Mouse (Mus musculus): ENCODE data around the gene Btaf1. TPM values are rescaled to one million over a fixed set of nuclear protein-coding genes. Genes with fewer than 3 reads are reported as not detected.

Btaf1 gene
- total and polyA plus RNA-seq, 3 experiments, result 31.9 to 43.2 (median 38.3) TPM

- DNase-seq (ENCODE audit: extremely low read depth), result no peak
- peaks cover 80% of the 10 kb centered on the region for H3K79me2 ChIP-seq (replicated peaks; ENCODE audit: control insufficient read depth, extremely low read depth, insufficient read depth, poor library complexity, severe bottlenecking)
- no peak overlapping the region for H3K4me2 ChIP-seq (ENCODE audit: insufficient read depth, low read depth, poor library complexity, severe bottlenecking)
- H3K27ac ChIP-seq (ENCODE audit: insufficient read depth, low read depth), result no peak overlapping the region
- dilution Hi-C loops (cut with MboI; ENCODE audit: extremely low pct_ligation_motif_present, extremely low pct_unique_long_range_greater_than_20kb, low sequenced_read_pairs), result no loop called here
- no peak overlapping the region for H3K4me3 ChIP-seq (replicated peaks in 1 of 3; ENCODE audit: low read depth in 2 of 3, low read length in 2 of 3, poor library complexity in 1 of 3)
- H3K4me1 ChIP-seq (ENCODE audit: control insufficient read depth in 1 of 2, insufficient read depth in 2 of 2), result peaks cover 0 to 5% of the 10 kb centered on the region in 2 experiments; a peak in 1 of 4 replicates
- peaks cover 3 to 33% of the 10 kb centered on the region in 2 experiments for H3K36me3 ChIP-seq (replicated peaks in 1 of 2; ENCODE audit: control insufficient read depth in 1 of 2, insufficient read depth in 1 of 2, low read length in 1 of 2)
- TF ChIP-seq PAX5 (IDR thresholded peaks at IDR 0.05; ENCODE audit: low read length), result no peak
- TF ChIP-seq POLR2AphosphoS2 (IDR thresholded peaks at IDR 0.05; ENCODE audit: low read depth, low read length), result no peak
- no peak for TF ChIP-seq HCFC1 (IDR thresholded peaks at IDR 0.05; ENCODE audit: low read depth, low read length)
- TF ChIP-seq E2F4 (IDR thresholded peaks at IDR 0.05; ENCODE audit: insufficient replicate concordance, low read depth, low read length), result no peak
- H3K9me3 ChIP-seq (replicated peaks; ENCODE audit: low read length), result no peaks in the 10 kb centered on the region
- no peaks in the 10 kb centered on the region for H3K27me3 ChIP-seq (replicated peaks)
- no peak overlapping the region for H3K9ac ChIP-seq (ENCODE audit: insufficient read depth, low read depth)
- in situ Hi-C loops (cut with MboI; ENCODE audit: low pct_ligation_motif_present, low pct_unique_long_range_greater_than_20kb, low sequenced_read_pairs), result no loop called here
Measured at GRCm38 (mm10) chr19:36938008-36938407, 12.1 kb downstream of the Btaf1 start.

- Histone ChIP-seq H3K4me1 (ENCODE audit: control insufficient read depth in 1 of 2, insufficient read depth in 2 of 2) (peaks cover 0 to 5% of the 10 kb centered on the region in 2 experiments; a peak in 1 of 4 replicates), H3K27ac (ENCODE audit: insufficient read depth, low read depth) (no peak overlapping the region), H3K4me3 (replicated peaks in 1 of 3; ENCODE audit: low read depth in 2 of 3, low read length in 2 of 3, poor library complexity in 1 of 3) (no peak overlapping the region), H3K27me3 (replicated peaks) (no peaks in the 10 kb centered on the region), H3K9ac (ENCODE audit: insufficient read depth, low read depth) (no peak overlapping the region), H3K79me2 (replicated peaks; ENCODE audit: control insufficient read depth, extremely low read depth, insufficient read depth, poor library complexity, severe bottlenecking) (peaks cover 73% of the 10 kb centered on the region), H3K36me3 (replicated peaks in 1 of 2; ENCODE audit: control insufficient read depth in 1 of 2, insufficient read depth in 1 of 2, low read length in 1 of 2) (peaks cover 6 to 38% of the 10 kb centered on the region in 2 experiments), H3K4me2 (ENCODE audit: insufficient read depth, low read depth, poor library complexity, severe bottlenecking) (no peak overlapping the region), H3K9me3 (replicated peaks; ENCODE audit: low read length) (no peaks in the 10 kb centered on the region)
- TF ChIP-seq MAZ (IDR thresholded peaks at IDR 0.05; ENCODE audit: low read depth, low read length) (no peak), TCF12 (IDR thresholded peaks at IDR 0.05; ENCODE audit: low read depth, low read length) (no peak), RCOR1 (conservative IDR thresholded peaks at IDR 0.05; ENCODE audit: low read depth, low read length) (no peak), MEF2A (IDR thresholded peaks at IDR 0.05; ENCODE audit: borderline replicate concordance, low read depth, low read length) (no peak), KAT2A (IDR thresholded peaks at IDR 0.05; ENCODE audit: insufficient replicate concordance, low read length) (no peak), PAX5 (IDR thresholded peaks at IDR 0.05; ENCODE audit: low read length) (no peak), MYC (IDR thresholded peaks at IDR 0.05; ENCODE audit: low read depth, low read length) (no peak)
- no peak for DNase-seq (ENCODE audit: extremely low read depth)
- in situ Hi-C loops (cut with MboI; ENCODE audit: low pct_ligation_motif_present, low pct_unique_long_range_greater_than_20kb, low sequenced_read_pairs), result no loop called here
- dilution Hi-C loops (cut with MboI; ENCODE audit: extremely low pct_ligation_motif_present, extremely low pct_unique_long_range_greater_than_20kb, low sequenced_read_pairs), result no loop called here
Measured at GRCm38 (mm10) chr19:36940064-36940463, 14.2 kb downstream of the Btaf1 start.

DNA sequence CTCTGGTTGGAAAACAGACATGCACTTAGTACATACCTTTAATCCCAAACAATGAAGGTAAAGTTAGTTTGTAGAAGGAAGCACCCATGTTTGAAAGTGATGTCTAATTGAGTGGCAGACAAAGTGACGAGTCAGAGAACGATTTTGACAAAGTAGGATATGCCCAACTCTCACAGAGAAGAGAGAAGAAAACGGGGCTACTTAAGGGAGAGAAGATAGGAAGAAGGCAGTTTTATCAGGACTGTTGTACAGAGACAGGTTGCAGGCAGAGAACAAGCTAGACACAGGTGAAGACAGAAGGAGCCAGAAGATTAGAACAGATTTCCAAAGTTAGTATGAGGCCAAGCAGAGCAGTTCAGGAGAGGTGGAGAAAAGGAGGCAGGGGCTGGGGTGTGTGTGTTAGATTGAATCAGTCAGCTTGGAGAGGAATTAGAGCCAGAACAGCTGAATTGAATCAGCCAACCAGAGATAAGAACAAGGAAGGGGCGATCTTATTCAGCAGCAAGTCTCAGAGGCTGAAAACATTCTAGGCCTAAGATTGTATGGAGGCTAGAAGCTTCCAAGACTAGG lies 27.8 kb downstream of the Btaf1 start:
- peaks cover 16% of the 10 kb centered on the region for H3K79me2 ChIP-seq (replicated peaks; ENCODE audit: control insufficient read depth, extremely low read depth, insufficient read depth, poor library complexity, severe bottlenecking)
- no peak overlapping the region for H3K4me2 ChIP-seq (ENCODE audit: insufficient read depth, low read depth, poor library complexity, severe bottlenecking)
- H3K4me3 ChIP-seq (replicated peaks in 1 of 3; ENCODE audit: low read depth in 2 of 3, low read length in 2 of 3, poor library complexity in 1 of 3), result no peak overlapping the region
- no peak for TF ChIP-seq JUN (IDR thresholded peaks at IDR 0.05; ENCODE audit: insufficient read depth, low read depth, low read length)
- TF ChIP-seq NELFE (IDR thresholded peaks at IDR 0.05; ENCODE audit: low read depth, low read length), result no peak
- TF ChIP-seq CHD2 (IDR thresholded peaks at IDR 0.05; ENCODE audit: low read length), result no peak
- no peak for TF ChIP-seq TCF12 (IDR thresholded peaks at IDR 0.05; ENCODE audit: low read depth, low read length)
- TF ChIP-seq RCOR1 (conservative IDR thresholded peaks at IDR 0.05; ENCODE audit: low read depth, low read length), result no peak
- TF ChIP-seq MAZ (IDR thresholded peaks at IDR 0.05; ENCODE audit: low read depth, low read length), result no peak
- TF ChIP-seq MEF2A (IDR thresholded peaks at IDR 0.05; ENCODE audit: borderline replicate concordance, low read depth, low read length), result no peak
- TF ChIP-seq USF1 (IDR thresholded peaks at IDR 0.05; ENCODE audit: low read depth, low read length), result no peak
- no peak for TF ChIP-seq USF2 (conservative IDR thresholded peaks at IDR 0.05; ENCODE audit: low read depth, low read length)
- TF ChIP-seq UBTF (IDR thresholded peaks at IDR 0.05; ENCODE audit: low read depth, low read length), result no peak
- no peak for TF ChIP-seq TBP (conservative IDR thresholded peaks at IDR 0.05; ENCODE audit: low read depth, low read length)
- TF ChIP-seq SMC3 (IDR thresholded peaks at IDR 0.05; ENCODE audit: low read depth, low read length), result no peak
- no peak for TF ChIP-seq ZNF384 (IDR thresholded peaks at IDR 0.05; ENCODE audit: low read depth, low read length)
- no peak for TF ChIP-seq KAT2A (IDR thresholded peaks at IDR 0.05; ENCODE audit: insufficient replicate concordance, low read length)
- TF ChIP-seq JUND (conservative IDR thresholded peaks at IDR 0.05; ENCODE audit: low read depth, low read length), result no peak
- TF ChIP-seq ZC3H11A (IDR thresholded peaks at IDR 0.05; ENCODE audit: low read depth, low read length), result no peak
- no peak for TF ChIP-seq ELF1 (IDR thresholded peaks at IDR 0.05; ENCODE audit: low read depth, low read length)
- no peak for TF ChIP-seq HCFC1 (IDR thresholded peaks at IDR 0.05; ENCODE audit: low read depth, low read length)
- no peak for TF ChIP-seq POLR2A (IDR thresholded peaks at IDR 0.05; ENCODE audit: low read depth, low read length)
- no peak for TF ChIP-seq ZMIZ1 (IDR thresholded peaks at IDR 0.05; ENCODE audit: low read depth, low read length)
- no peak overlapping the region for H3K27ac ChIP-seq (ENCODE audit: insufficient read depth, low read depth)
- peaks cover 18 to 56% of the 10 kb centered on the region in 2 experiments for H3K36me3 ChIP-seq (replicated peaks in 1 of 2; ENCODE audit: control insufficient read depth in 1 of 2, insufficient read depth in 1 of 2, low read length in 1 of 2)
- DNase-seq (ENCODE audit: extremely low read depth), result no peak
- H3K4me1 ChIP-seq (ENCODE audit: control insufficient read depth in 1 of 2, insufficient read depth in 2 of 2), result peaks cover 3 to 6% of the 10 kb centered on the region in 2 experiments; a peak in 2 of 4 replicates
- dilution Hi-C loops (cut with MboI; ENCODE audit: extremely low pct_ligation_motif_present, extremely low pct_unique_long_range_greater_than_20kb, low sequenced_read_pairs), result no loop called here
- no peaks in the 10 kb centered on the region for H3K27me3 ChIP-seq (replicated peaks)
- H3K9me3 ChIP-seq (replicated peaks; ENCODE audit: low read length), result no peaks in the 10 kb centered on the region
- in situ Hi-C loops (cut with MboI; ENCODE audit: low pct_ligation_motif_present, low pct_unique_long_range_greater_than_20kb, low sequenced_read_pairs), result no loop called here
- peak overlapping the region; percentile 9 for H3K9ac ChIP-seq (ENCODE audit: insufficient read depth, low read depth)
